Mouse (Mus musculus) lung, postnatal 0 days (tissue): ENCODE results near the gene Dffa.
"Not testable (repeated sequence)": the region's sequence is repeated elsewhere in the genome, so short reads cannot be mapped to it uniquely, and the experiment has no call there.

Experiments
- CTCF ChIP-seq: IDR thresholded peaks from 2 replicates; pipeline ENCODE4 v1.5.1; 2016; ENCODE audit warnings: antibody characterized with exemption, mild to moderate bottlenecking
- EP300 ChIP-seq: IDR thresholded peaks from 2 replicates; pipeline ENCODE4 v1.6.1; 2016; ENCODE audit warnings: antibody characterized with exemption, mild to moderate bottlenecking, control low read depth

GRCm38 (mm10) chr4:149119978-149120562, 16.1 kb downstream of the Dffa start:
- TF ChIP-seq EP300, CTCF: not testable (repeated sequence)
